Mouse (Mus musculus) embryo, embryonic 10.5 days (tissue): Measurements from ENCODE around the gene Smim17.
A peak's percentile ranks its signal among the peaks of the same experiment; 100 is the strongest.
"Not testable (repeated sequence)": the region's sequence is repeated elsewhere in the genome, so short reads cannot be mapped to it uniquely, and the experiment has no call there.

ENCODE experiments used
- DNase-seq: peaks from one replicate; pipeline ENCODE4 v3.0.0-alpha.2; 2015; ENCODE audit warnings: low spot score

Gene Smim17

GRCm38 (mm10) chr7:6415442-6415787 lies 16.9 kb downstream of the Smim17 start:
- no peak for DNase-seq

- DNase-seq = no peak
Observed at GRCm38 (mm10) chr7:6419894-6420293, 21.4 kb downstream of the Smim17 start.

GRCm38 (mm10) chr7:6429381-6429780 lies 30.9 kb downstream of the Smim17 start:
- DNase-seq = no peak

- peak; percentile 28 for DNase-seq
Observed at GRCm38 (mm10) chr7:6430342-6430741, 31.8 kb downstream of the Smim17 start.

- no peak for DNase-seq
Observed at GRCm38 (mm10) chr7:6438388-6438787, 39.9 kb downstream of the Smim17 start, which contains the start of gene Olfr1344. Olfr1344 (plus strand) TSS chr7:6438688.

GRCm38 (mm10) chr7:6441173-6441572 lies 42.7 kb downstream of the Smim17 start:
- DNase-seq = no peak

- DNase-seq = no peak
Observed at GRCm38 (mm10) chr7:6447771-6448170, 49.3 kb downstream of the Smim17 start.

GRCm38 (mm10) chr7:6455868-6456267 lies 57.4 kb downstream of the Smim17 start, which contains the start of gene Olfr1336:
Olfr1336 (plus strand) TSS chr7:6456168.
- DNase-seq = no peak

- peak; percentile 28 for DNase-seq
Observed at GRCm38 (mm10) chr7:6456399-6456798, 57.9 kb downstream of the Smim17 start.

- no peak for DNase-seq
Observed at GRCm38 (mm10) chr7:6466951-6467350, 68.4 kb downstream of the Smim17 start, which contains the start of gene Olfr1346. Olfr1346 (plus strand) TSS chr7:6467101.

- not testable (repeated sequence) for DNase-seq
Observed at GRCm38 (mm10) chr7:6477633-6478032, 79.1 kb downstream of the Smim17 start.
